Mouse (Mus musculus) heart, postnatal 36 days (tissue): ENCODE data around the gene Aatf. TPM values are rescaled to one million over a fixed set of nuclear protein-coding genes. Genes with fewer than 3 reads are reported as not detected.

Source experiments
- DNase-seq, 2 experiments: peaks; one replicate each; pipeline ENCODE4 v3.0.0; 2021 to 2022
- intact Hi-C: fragments of 180-260 bp; cut with DNase I; formaldehyde crosslinking; loops from one replicate; pipeline ENCODE4 v1.15.1; 2025
- total RNA-seq, 2 experiments: library from RNA; stranded (reverse); gene quantifications; 2 replicates each; pipeline ENCODE4 v1.2.3; 2021

Gene Aatf
- total RNA-seq, 2 experiments from 2014 or later = 13.3 to 14.9 TPM

DNA sequence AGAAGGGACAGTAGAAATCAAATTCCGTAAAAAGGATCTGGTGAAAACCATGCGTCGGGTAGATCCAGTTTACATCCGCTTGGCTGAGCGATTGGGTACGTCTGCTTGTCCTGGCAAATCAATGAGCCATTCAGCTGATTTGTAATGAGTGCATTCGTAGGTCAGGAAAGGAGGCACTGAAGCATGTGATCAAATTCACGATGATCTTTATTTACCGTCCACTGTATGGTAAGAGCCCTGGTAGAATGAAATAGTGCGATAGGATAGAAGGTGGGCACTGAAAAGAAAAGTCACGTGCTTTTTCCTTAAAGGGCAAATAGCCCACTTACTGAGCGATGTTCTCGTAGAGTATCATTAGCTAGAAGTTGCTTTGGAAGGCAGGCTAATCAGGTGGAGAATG, 130.9 kb downstream of the Aatf start:
- intact Hi-C loops = no loop called here
- no peak for DNase-seq

DNA sequence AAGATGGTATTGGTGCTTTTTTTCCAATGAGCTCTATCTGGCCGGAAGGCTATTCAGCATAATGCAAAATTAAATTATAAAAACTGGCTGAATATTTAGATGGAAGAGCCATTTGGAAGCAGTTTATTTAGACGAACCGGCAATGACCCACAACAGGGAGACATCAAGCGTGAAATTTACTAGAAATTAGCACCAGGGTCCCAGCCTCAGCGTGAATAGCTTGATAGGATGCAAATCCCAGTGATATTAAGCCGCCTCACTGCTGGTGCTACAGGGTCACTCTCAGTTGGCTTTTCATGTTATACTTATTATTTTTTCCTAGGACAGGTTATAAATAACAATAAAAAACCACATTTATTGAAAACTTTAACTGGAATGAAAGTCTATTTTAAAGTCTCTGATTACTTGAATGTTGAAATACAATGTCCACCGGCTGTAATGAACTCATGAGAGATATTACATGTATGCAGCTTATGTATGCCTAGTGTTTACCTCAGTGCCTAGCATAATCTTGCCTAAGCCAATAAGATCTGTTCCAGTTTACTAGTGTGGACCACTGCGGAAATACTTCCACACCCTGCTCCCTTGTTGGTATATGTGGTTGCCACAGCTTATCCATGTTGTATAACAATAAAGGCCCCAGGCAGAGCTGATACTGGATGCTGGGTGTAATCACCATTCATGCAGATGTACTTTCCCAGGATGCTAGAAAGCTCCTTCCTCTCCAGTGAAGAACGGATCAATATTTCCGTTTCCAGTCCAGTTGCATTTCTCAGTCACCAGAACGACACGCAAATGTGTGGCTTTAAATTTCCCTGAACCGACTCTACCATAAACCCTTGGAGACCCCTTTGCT, 136.6 kb downstream of the Aatf start:
- no peak for DNase-seq
- intact Hi-C loops = no loop called here

DNA sequence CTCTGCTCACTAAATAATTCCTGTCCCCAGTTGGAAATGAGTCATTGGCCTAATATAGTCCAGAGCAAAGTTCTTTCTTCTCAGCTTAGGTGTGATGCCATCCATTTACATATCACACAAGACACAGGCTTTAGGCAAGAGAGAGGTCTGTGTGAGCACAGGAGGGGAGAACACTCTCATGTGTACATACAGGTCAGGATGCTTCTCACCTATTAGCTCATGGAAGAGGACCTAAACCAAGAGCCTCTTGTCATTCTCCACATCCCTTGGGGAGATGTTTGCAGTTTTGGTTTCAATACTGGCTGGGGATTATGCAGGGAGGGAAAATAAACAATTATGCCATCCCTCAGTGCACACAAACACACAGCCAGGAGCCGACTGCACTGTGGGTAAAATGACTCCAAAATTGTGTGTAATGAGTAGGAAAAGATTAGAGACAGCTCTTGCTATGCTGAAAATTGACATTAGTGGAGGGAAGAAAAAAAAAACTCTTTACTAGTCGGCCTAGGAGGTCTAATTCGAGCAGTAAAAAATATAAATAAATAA, 137.3 kb downstream of the Aatf start:
- intact Hi-C loops = no loop called here
- no peak for DNase-seq

DNA sequence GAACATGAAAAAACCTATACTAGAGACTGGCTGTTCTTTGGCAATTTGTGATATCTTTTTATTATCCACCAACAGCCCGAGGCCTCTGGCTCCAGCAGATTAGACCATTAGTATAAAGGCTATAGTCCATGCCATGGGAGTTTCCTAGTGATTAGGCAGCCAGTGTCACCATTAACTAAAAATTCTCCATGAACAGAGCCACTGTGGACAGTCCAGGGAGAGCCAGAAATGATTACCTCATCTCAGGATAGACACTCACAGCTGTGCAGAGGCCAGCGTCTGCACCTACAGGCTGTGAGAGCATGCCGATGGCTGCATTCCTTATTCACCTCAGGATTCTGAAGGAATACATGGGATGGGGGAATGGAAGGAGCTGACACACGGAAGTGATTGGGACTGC, 140.2 kb downstream of the Aatf start:
- DNase-seq = no peak
- intact Hi-C loops = no loop called here

Other genes with a start within 250 kb of the Aatf start
- gene Lhx1, start 12.0 kb upstream of the Aatf start, total RNA-seq = not detected